8 mouse cellular contexts compared by ENCODE assay signal in genomic region chr14:48985673-48986072, GRCm38 (mm10).
DNase-seq lines count a peak whose midpoint lies in the region; ATAC-seq and TF ChIP-seq lines count a peak whose summit lies in the region.

No protein-coding gene starts in this region.

- no peak overlapping the region for H3K4me2 ChIP-seq in hindbrain, embryonic 13.5 days
- no peak overlapping the region for H3K4me2 ChIP-seq in stomach, postnatal 0 days (replicated peaks; ENCODE audit: low read depth)

- peak; percentile 73 for TF ChIP-seq CTCF in bone marrow macrophage, adult 2 months (IDR thresholded peaks at IDR 0.05; ENCODE audit: low read depth, low read length)
- peak; percentile 73 for TF ChIP-seq CTCF in stomach, postnatal 0 days (IDR thresholded peaks at IDR 0.05; ENCODE audit: low read depth)

- no peaks in the 10 kb centered on the region for H3K36me3 ChIP-seq in hindbrain, embryonic 10.5 days
- H3K36me3 ChIP-seq in hindbrain, embryonic 13.5 days: no peaks in the 10 kb centered on the region
- no peaks in the 10 kb centered on the region for H3K36me3 ChIP-seq in forebrain, embryonic 10.5 days (replicated peaks)
- H3K36me3 ChIP-seq in stomach, postnatal 0 days (ENCODE audit: control insufficient read depth, insufficient read depth, low read length): no peaks in the 10 kb centered on the region

- no peak overlapping the region for H3K4me3 ChIP-seq in hindbrain, embryonic 10.5 days
- no peak overlapping the region for H3K4me3 ChIP-seq in hindbrain, embryonic 13.5 days
- H3K4me3 ChIP-seq in bone marrow macrophage, adult 2 months (ENCODE audit: insufficient read depth, low read length): no peak overlapping the region
- H3K4me3 ChIP-seq in forebrain, embryonic 10.5 days: no peak overlapping the region
- no peak overlapping the region for H3K4me3 ChIP-seq in stomach, postnatal 0 days (ENCODE audit: low read depth, low read length)

- H3K9me3 ChIP-seq in hindbrain, embryonic 10.5 days: no peaks in the 10 kb centered on the region
- H3K9me3 ChIP-seq in hindbrain, embryonic 13.5 days: no peaks in the 10 kb centered on the region
- no peaks in the 10 kb centered on the region for H3K9me3 ChIP-seq in forebrain, embryonic 10.5 days
- no peaks in the 10 kb centered on the region for H3K9me3 ChIP-seq in stomach, postnatal 0 days (ENCODE audit: control insufficient read depth, low read length)

- DNase-seq in hindbrain, embryonic 10.5 days (ENCODE audit: low spot score): peak; percentile 43
- DNase-seq in A20 (ENCODE audit: low read depth, low spot score): peak; percentile 9
- DNase-seq in forebrain, embryonic 10.5 days (ENCODE audit: extremely low spot score, low spot score): peak; percentile 49
- DNase-seq in layer of hippocampus, postnatal 14 days (ENCODE audit: low spot score in 2 of 2): peak; percentile 47
- DNase-seq in stomach, postnatal 0 days (ENCODE audit: low spot score): peak; percentile 31
- DNase-seq in urinary bladder, postnatal 10 days (ENCODE audit: low spot score): no peak

- H3K4me1 ChIP-seq in hindbrain, embryonic 10.5 days (replicated peaks): peaks cover 9% of the 10 kb centered on the region
- peaks cover 4% of the 10 kb centered on the region; the same call in 1 of the 2 replicates for H3K4me1 ChIP-seq in hindbrain, embryonic 13.5 days (replicated peaks)
- H3K4me1 ChIP-seq in bone marrow macrophage, adult 2 months (ENCODE audit: control insufficient read depth, insufficient read depth, low read length): peaks cover 23% of the 10 kb centered on the region
- H3K4me1 ChIP-seq in forebrain, embryonic 10.5 days: peaks cover 22% of the 10 kb centered on the region
- no peaks in the 10 kb centered on the region for H3K4me1 ChIP-seq in stomach, postnatal 0 days (replicated peaks; ENCODE audit: control insufficient read depth, insufficient read depth)

- TF ChIP-seq EP300 in stomach, postnatal 0 days (optimal IDR thresholded peaks at IDR 0.05): no peak

- 44% methylated on average over 10 of the region's 10 CpGs for WGBS in hindbrain, embryonic 10.5 days
- 40% methylated on average over 10 of the region's 10 CpGs for WGBS in hindbrain, embryonic 13.5 days
- WGBS in forebrain, embryonic 10.5 days: 39% methylated on average over 10 of the region's 10 CpGs
- 43% methylated on average over 10 of the region's 10 CpGs for WGBS in stomach, postnatal 0 days

- TF ChIP-seq POLR2A in bone marrow macrophage, adult 2 months (IDR thresholded peaks at IDR 0.05; ENCODE audit: borderline replicate concordance, low read depth, low read length): no peak

- H3K27me3 ChIP-seq in hindbrain, embryonic 10.5 days (ENCODE audit: insufficient read depth, poor library complexity, severe bottlenecking): no peaks in the 10 kb centered on the region
- H3K27me3 ChIP-seq in hindbrain, embryonic 13.5 days: no peaks in the 10 kb centered on the region
- peaks cover 31% of the 10 kb centered on the region for H3K27me3 ChIP-seq in forebrain, embryonic 10.5 days (ENCODE audit: poor library complexity, severe bottlenecking)
- no peaks in the 10 kb centered on the region for H3K27me3 ChIP-seq in stomach, postnatal 0 days (ENCODE audit: control insufficient read depth, insufficient read depth, low read length)

- H3K27ac ChIP-seq in hindbrain, embryonic 10.5 days: no peak overlapping the region
- H3K27ac ChIP-seq in hindbrain, embryonic 13.5 days: no peak overlapping the region
- no peak overlapping the region for H3K27ac ChIP-seq in bone marrow macrophage, adult 2 months (ENCODE audit: insufficient read depth, low read depth, low read length)
- H3K27ac ChIP-seq in forebrain, embryonic 10.5 days: no peak overlapping the region
- no peak overlapping the region for H3K27ac ChIP-seq in stomach, postnatal 0 days (replicated peaks)

- ATAC-seq in hindbrain, embryonic 13.5 days (ENCODE audit: low FRiP score): no peak
- ATAC-seq in stomach, postnatal 0 days (ENCODE audit: low FRiP score, low TSS enrichment): no peak

- no peak overlapping the region for H3K9ac ChIP-seq in hindbrain, embryonic 13.5 days
- H3K9ac ChIP-seq in stomach, postnatal 0 days (ENCODE audit: low read length): no peak overlapping the region
